Mouse (Mus musculus): ENCODE results near the gene Crmp1. TPM values are rescaled to one million over a fixed set of nuclear protein-coding genes. Genes with fewer than 3 reads are reported as not detected.

The Crmp1 gene
- polyA plus RNA-seq, 1 experiment from 2014 or later, result 6.8 TPM

GRCm38 (mm10) chr5:37256823-37257222, 15.1 kb downstream of the Crmp1 start:
- 60% methylated on average over 7 of the region's 7 CpGs for WGBS
- Histone ChIP-seq H3K9ac (ENCODE audit: low read length) (no peak overlapping the region), H3K4me1 (replicated peaks; ENCODE audit: control insufficient read depth, insufficient read depth) (no peaks in the 10 kb centered on the region), H3K27ac (replicated peaks) (no peak overlapping the region), H3K27me3 (ENCODE audit: control insufficient read depth, insufficient read depth, low read length) (no peaks in the 10 kb centered on the region), H3K9me3 (ENCODE audit: control insufficient read depth, low read length) (no peaks in the 10 kb centered on the region), H3K4me2 (replicated peaks; ENCODE audit: low read depth) (no peak overlapping the region), H3K4me3 (ENCODE audit: low read depth, low read length) (no peak overlapping the region), H3K36me3 (ENCODE audit: control insufficient read depth, insufficient read depth, low read length) (no peaks in the 10 kb centered on the region)
- ATAC-seq (ENCODE audit: low FRiP score, low TSS enrichment) (no peak), DNase-seq (ENCODE audit: low spot score) (no peak)
- TF ChIP-seq EP300 (optimal IDR thresholded peaks at IDR 0.05) (no peak), CTCF (IDR thresholded peaks at IDR 0.05; ENCODE audit: low read depth) (no peak)

GRCm38 (mm10) chr5:37257243-37257642, 15.5 kb downstream of the Crmp1 start:
- ATAC-seq (ENCODE audit: low FRiP score, low TSS enrichment), result no peak
- Histone ChIP-seq H3K4me1 (replicated peaks; ENCODE audit: control insufficient read depth, insufficient read depth) (no peaks in the 10 kb centered on the region), H3K27me3 (ENCODE audit: control insufficient read depth, insufficient read depth, low read length) (no peaks in the 10 kb centered on the region), H3K27ac (replicated peaks) (no peak overlapping the region), H3K4me3 (ENCODE audit: low read depth, low read length) (no peak overlapping the region), H3K9me3 (ENCODE audit: control insufficient read depth, low read length) (no peaks in the 10 kb centered on the region), H3K9ac (ENCODE audit: low read length) (no peak overlapping the region), H3K4me2 (replicated peaks; ENCODE audit: low read depth) (no peak overlapping the region), H3K36me3 (ENCODE audit: control insufficient read depth, insufficient read depth, low read length) (no peaks in the 10 kb centered on the region)
- TF ChIP-seq EP300 (optimal IDR thresholded peaks at IDR 0.05), result no peak
- no peak for TF ChIP-seq CTCF (IDR thresholded peaks at IDR 0.05; ENCODE audit: low read depth)
- 45% methylated on average over 5 of the region's 5 CpGs for WGBS
- peak; percentile 48 for DNase-seq (ENCODE audit: low spot score)

- TF ChIP-seq CTCF (IDR thresholded peaks at IDR 0.05; ENCODE audit: low read depth) (no peak), EP300 (optimal IDR thresholded peaks at IDR 0.05) (no peak)
- no peak for ATAC-seq (ENCODE audit: low FRiP score, low TSS enrichment)
- no peak for DNase-seq (ENCODE audit: low spot score)
These were observed 20.0 kb downstream of the Crmp1 start for GRCm38 (mm10) chr5:37261734-37262133.

GRCm38 (mm10) chr5:37263816-37264215, 22.1 kb downstream of the Crmp1 start:
- WGBS, result 60% methylated on average over 6 of the region's 6 CpGs

More at GRCm38 (mm10) chr5:37261734-37262133, 20.0 kb downstream of the Crmp1 start:
- no peak overlapping the region for H3K9ac ChIP-seq (ENCODE audit: low read length)
- H3K27me3 ChIP-seq (ENCODE audit: control insufficient read depth, insufficient read depth, low read length), result no peaks in the 10 kb centered on the region
- H3K36me3 ChIP-seq (ENCODE audit: control insufficient read depth, insufficient read depth, low read length), result no peaks in the 10 kb centered on the region
- H3K4me2 ChIP-seq (replicated peaks; ENCODE audit: low read depth), result no peak overlapping the region
- no peak overlapping the region for H3K4me3 ChIP-seq (ENCODE audit: low read depth, low read length)
- H3K4me1 ChIP-seq (replicated peaks; ENCODE audit: control insufficient read depth, insufficient read depth), result no peaks in the 10 kb centered on the region
- 76% methylated on average over 5 of the region's 5 CpGs for WGBS
- no peaks in the 10 kb centered on the region for H3K9me3 ChIP-seq (ENCODE audit: control insufficient read depth, low read length)
- H3K27ac ChIP-seq (replicated peaks), result no peak overlapping the region

GRCm38 (mm10) chr5:37281021-37281420, 39.3 kb downstream of the Crmp1 start:
- TF ChIP-seq EP300 (optimal IDR thresholded peaks at IDR 0.05) (no peak), CTCF (IDR thresholded peaks at IDR 0.05; ENCODE audit: low read depth) (no peak)
- H3K4me2 ChIP-seq (replicated peaks; ENCODE audit: low read depth), result no peak overlapping the region
- no peak overlapping the region for H3K27ac ChIP-seq (replicated peaks)
- H3K4me3 ChIP-seq (ENCODE audit: low read depth, low read length), result no peak overlapping the region
- H3K36me3 ChIP-seq (ENCODE audit: control insufficient read depth, insufficient read depth, low read length), result no peaks in the 10 kb centered on the region
- WGBS, result 83% methylated on average over 11 of the region's 11 CpGs
- H3K4me1 ChIP-seq (replicated peaks; ENCODE audit: control insufficient read depth, insufficient read depth), result no peaks in the 10 kb centered on the region
- H3K9ac ChIP-seq (ENCODE audit: low read length), result no peak overlapping the region
- no peaks in the 10 kb centered on the region for H3K9me3 ChIP-seq (ENCODE audit: control insufficient read depth, low read length)
- ATAC-seq (ENCODE audit: low FRiP score, low TSS enrichment), result no peak
- no peak for DNase-seq (ENCODE audit: low spot score)
- H3K27me3 ChIP-seq (ENCODE audit: control insufficient read depth, insufficient read depth, low read length), result no peaks in the 10 kb centered on the region

More at GRCm38 (mm10) chr5:37263816-37264215, 22.1 kb downstream of the Crmp1 start:
- Histone ChIP-seq H3K27ac (replicated peaks) (no peak overlapping the region), H3K9ac (ENCODE audit: low read length) (no peak overlapping the region), H3K27me3 (ENCODE audit: control insufficient read depth, insufficient read depth, low read length) (no peaks in the 10 kb centered on the region), H3K4me1 (replicated peaks; ENCODE audit: control insufficient read depth, insufficient read depth) (no peaks in the 10 kb centered on the region), H3K4me2 (replicated peaks; ENCODE audit: low read depth) (no peak overlapping the region), H3K9me3 (ENCODE audit: control insufficient read depth, low read length) (no peaks in the 10 kb centered on the region), H3K4me3 (ENCODE audit: low read depth, low read length) (no peak overlapping the region), H3K36me3 (ENCODE audit: control insufficient read depth, insufficient read depth, low read length) (no peaks in the 10 kb centered on the region)
- TF ChIP-seq CTCF (IDR thresholded peaks at IDR 0.05; ENCODE audit: low read depth) (no peak), EP300 (optimal IDR thresholded peaks at IDR 0.05) (no peak)
- DNase-seq (ENCODE audit: low spot score), result no peak
- ATAC-seq (ENCODE audit: low FRiP score, low TSS enrichment), result no peak

GRCm38 (mm10) chr5:37288374-37288773, 46.6 kb downstream of the Crmp1 start:
- H3K4me3 ChIP-seq (ENCODE audit: low read depth, low read length), result no peak overlapping the region
- ATAC-seq (ENCODE audit: low FRiP score, low TSS enrichment) (peak; percentile 51; the same call in 1 of the 2 replicates), DNase-seq (ENCODE audit: low spot score) (peak; percentile 41)
- no peaks in the 10 kb centered on the region for H3K36me3 ChIP-seq (ENCODE audit: control insufficient read depth, insufficient read depth, low read length)
- no peak overlapping the region for H3K27ac ChIP-seq (replicated peaks)
- H3K4me2 ChIP-seq (replicated peaks; ENCODE audit: low read depth), result no peak overlapping the region
- TF ChIP-seq EP300 (optimal IDR thresholded peaks at IDR 0.05), result no peak
- TF ChIP-seq CTCF (IDR thresholded peaks at IDR 0.05; ENCODE audit: low read depth), result peak; percentile 80
- H3K4me1 ChIP-seq (replicated peaks; ENCODE audit: control insufficient read depth, insufficient read depth), result no peaks in the 10 kb centered on the region
- no peaks in the 10 kb centered on the region for H3K9me3 ChIP-seq (ENCODE audit: control insufficient read depth, low read length)
- H3K9ac ChIP-seq (ENCODE audit: low read length), result no peak overlapping the region
- H3K27me3 ChIP-seq (ENCODE audit: control insufficient read depth, insufficient read depth, low read length), result no peaks in the 10 kb centered on the region
- 59% methylated on average over 3 of the region's 3 CpGs for WGBS
